Mouse (Mus musculus) testis, postnatal 14 days (tissue): ENCODE data around the gene Lhx8.

Source experiments
- DNase-seq: peaks from one replicate; pipeline ENCODE4 v3.0.0; 2021; ENCODE audit warnings: low spot score

Lhx8 gene

DNA sequence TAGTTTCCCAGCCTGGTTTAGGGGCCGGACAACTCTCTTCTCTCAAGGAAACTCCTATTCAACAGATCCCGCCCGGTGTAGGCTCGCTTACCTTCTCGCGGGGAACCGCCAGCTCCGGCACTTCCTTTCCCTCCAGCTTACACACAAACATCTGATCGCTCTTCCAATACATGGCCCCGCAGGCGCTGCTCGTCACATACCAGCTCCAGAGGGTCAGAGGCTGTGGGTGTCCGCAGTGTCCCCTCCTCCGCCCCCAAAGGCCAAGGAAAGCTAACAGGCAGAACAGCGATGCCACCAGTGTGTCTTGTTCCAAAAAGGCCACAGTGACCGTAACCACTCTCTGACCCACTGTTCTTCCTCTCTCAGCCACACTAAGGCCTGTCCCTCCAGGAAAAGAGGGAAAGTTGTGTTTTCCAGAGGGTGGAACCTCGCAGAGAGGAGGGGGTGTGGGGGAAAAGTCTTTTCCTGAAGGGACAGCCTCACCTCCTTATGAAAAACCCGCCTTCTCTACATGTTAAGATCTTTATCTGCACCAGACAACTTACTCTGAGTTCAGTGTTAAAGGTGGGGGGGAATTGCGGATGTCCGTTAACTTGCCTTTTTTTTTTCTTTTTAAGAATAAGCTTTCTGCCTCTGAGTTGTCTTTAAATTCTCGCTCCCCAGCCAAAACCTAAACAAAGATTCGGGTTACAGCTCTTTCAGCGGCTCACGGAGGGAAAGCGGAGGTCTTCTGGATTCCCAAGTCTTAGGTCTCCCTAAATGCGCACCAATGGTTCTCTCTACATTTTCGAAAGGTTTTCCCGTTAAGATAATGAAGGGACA, at the start of gene Lhx8:
Lhx8 (minus strand) TSS at position 479 of the 822 bp plus-strand sequence.
- DNase-seq, result peak; percentile 22

GRCm38 (mm10) chr3:154373536-154373935, 43.1 kb upstream of the Lhx8 start:
- DNase-seq, result no peak

DNA sequence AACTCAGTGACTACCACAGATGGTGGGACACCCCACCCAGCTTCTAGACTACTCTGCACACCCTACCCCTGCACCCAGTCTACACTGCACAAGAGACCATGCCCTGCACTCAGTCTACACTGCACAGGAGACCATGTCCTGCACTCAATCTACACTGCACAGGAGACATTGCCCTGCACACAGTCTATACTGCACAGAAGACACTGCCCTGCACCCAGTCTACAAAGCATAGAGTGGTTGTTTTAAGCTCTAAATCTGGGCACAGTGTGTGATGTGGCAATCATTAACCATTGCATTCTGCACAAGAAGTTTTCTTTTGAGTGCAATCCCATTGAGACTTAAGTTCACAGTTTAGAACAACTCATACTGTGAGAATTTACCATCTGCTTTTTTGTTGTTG, 42.2 kb upstream of the Lhx8 start:
- no peak for DNase-seq

DNA sequence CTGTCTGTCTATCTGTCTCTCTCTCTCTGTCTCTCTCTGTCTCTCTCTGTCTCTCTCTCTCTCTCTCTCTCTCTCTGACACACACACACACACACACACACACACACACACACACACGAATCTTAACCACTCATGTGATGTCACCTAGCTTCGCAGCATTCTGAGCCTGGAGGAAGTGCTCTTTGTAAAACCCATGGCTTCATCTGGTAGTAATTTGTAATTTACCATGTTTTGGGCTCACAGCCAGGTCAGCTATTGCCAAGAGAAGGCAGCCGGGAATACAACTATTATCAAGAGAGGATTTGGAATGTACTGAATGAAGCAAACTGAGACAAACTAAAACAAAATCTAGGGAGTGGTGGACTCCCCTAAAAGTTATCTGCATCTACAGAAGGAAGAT, 36.9 kb upstream of the Lhx8 start:
- no peak for DNase-seq

- peak; percentile 56 for DNase-seq
Measured at GRCm38 (mm10) chr3:154364604-154365209, 34.2 kb upstream of the Lhx8 start.

DNA sequence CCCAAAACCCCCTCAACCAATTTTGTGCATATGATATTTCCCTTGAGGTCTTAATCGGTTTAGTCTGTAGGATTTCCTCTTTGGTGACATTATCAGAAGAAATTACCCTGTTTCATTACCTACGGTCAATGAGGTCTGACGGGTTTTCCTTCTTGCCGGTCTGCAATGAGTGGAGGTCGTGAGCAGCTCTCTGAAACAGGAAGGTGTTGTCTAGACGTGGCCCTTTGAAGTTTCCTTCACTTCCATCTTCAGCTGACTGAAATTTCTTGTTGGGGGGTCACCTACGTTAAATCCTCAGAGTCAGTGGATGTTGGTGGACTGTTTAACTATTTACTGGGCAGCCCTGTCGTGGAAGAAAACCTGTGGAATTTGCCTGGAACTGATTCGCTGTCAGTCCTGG, 33.0 kb upstream of the Lhx8 start:
- no peak for DNase-seq

- DNase-seq, result no peak
Measured at GRCm38 (mm10) chr3:154359231-154359630, 28.8 kb upstream of the Lhx8 start.

GRCm38 (mm10) chr3:154340294-154340914, 9.9 kb upstream of the Lhx8 start:
- no peak for DNase-seq

GRCm38 (mm10) chr3:154339649-154340260, 9.3 kb upstream of the Lhx8 start:
- DNase-seq, result peak; percentile 40

- DNase-seq, result no peak
Measured at GRCm38 (mm10) chr3:154334806-154335205, 4.3 kb upstream of the Lhx8 start.

GRCm38 (mm10) chr3:154333401-154333999, 3.0 kb upstream of the Lhx8 start:
- no peak for DNase-seq

GRCm38 (mm10) chr3:154332941-154333340, 2.5 kb upstream of the Lhx8 start:
- DNase-seq, result no peak

GRCm38 (mm10) chr3:154332213-154332530, 1.7 kb upstream of the Lhx8 start:
- no peak for DNase-seq

DNA sequence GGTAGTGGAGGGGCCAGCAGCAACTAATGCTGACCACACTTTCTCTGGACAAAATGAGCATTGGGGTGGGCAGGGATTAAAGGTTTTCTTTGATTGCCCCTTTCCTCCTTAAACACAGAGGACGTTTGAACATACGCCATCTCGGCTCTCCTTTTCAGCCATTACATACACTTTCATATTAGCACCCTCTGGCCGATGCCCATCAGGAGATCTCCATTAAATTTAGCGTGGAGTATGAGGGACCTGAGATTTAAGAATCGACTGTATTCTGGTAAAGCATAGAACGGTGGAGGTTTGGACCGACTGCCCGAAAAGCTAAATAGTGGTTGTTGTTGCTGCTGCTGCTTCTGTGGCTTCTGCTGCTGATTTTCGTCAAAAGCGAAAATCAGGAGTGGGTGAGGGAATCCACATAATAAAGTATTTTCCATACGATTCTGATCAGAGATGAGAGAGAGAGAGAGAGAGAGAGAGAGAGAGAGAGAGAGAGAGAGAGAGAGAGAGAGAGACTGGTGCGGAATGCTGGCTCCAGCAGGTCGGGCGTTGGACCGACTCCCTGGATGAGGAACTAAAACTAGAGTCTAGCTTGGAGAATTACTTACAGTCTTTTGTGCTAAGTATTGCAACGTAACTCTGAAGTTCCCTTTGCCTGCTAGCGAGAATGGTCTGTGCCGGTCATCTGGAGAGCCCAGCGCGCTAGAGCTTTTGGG, 1.2 kb upstream of the Lhx8 start:
- DNase-seq, result no peak

- no peak for DNase-seq
Measured at GRCm38 (mm10) chr3:154331003-154331340, 513 bp upstream of the Lhx8 start.

GRCm38 (mm10) chr3:154329323-154330180, 907 bp downstream of the Lhx8 start:
- no peak for DNase-seq

GRCm38 (mm10) chr3:154328721-154329322, 1.6 kb downstream of the Lhx8 start:
- DNase-seq, result no peak

GRCm38 (mm10) chr3:154327883-154328720, 2.4 kb downstream of the Lhx8 start:
- peak; percentile 25 for DNase-seq

DNA sequence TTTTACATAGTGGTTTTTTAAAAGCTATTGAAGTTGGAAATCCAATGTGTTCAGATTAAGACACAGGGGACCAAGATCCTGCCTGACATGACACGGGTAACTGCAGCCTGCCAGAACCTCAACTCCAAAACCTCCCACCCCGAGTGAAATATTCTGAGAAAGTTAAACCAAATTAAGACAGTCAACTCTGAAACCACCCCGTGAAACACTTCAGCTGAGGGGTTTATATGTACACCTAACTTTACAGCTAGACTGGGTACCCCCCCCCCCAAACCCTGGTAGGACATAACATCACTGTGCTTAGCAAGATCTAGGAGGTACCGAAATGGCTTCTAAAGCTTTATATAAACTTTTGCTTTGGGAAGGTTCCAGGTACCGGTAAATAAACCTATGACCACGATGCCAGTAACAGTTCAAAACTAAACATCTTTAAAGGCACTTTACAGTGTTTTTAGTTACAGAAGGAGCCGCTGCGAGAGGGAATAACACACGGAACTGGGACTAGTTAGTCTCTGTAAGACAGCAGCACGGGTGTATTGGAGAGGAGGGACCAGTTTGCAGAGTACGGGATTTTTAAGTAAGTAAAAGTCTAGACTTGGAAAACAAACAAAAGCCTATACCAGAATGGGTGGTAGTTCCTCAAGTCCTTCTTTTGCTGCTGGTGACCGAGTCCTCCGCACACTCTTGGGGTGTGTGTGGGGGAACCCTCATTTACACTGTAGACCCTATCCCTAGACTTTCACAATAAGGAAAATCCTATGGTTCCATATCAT, 3.2 kb downstream of the Lhx8 start:
- DNase-seq, result no peak
